8 mouse cellular contexts compared by ENCODE assay signal in genomic region chr3:95893606-95894316, GRCm38 (mm10). TPM values are rescaled to one million over a fixed set of nuclear protein-coding genes. Genes with fewer than 3 reads are reported as not detected.
DNase-seq lines count a peak whose midpoint lies in the region; ATAC-seq and TF ChIP-seq lines count a peak whose summit lies in the region.
"Not testable (repeated sequence)": the region's sequence is repeated elsewhere in the genome, so short reads cannot be mapped to it uniquely, and the experiment has no call there.

Gene Aph1a, plus strand, starts transcription at chr3:95893969.

- WGBS in hindbrain, postnatal 0 days: under 1% methylated on average over 25 of the region's 43 CpGs

- H3K27ac ChIP-seq in gastrocnemius, adult 2 months: peak within 1 kb of the TSS; percentile 94
- H3K27ac ChIP-seq in hindbrain, postnatal 0 days: peak within 1 kb of the TSS; percentile 80

- H3K4me2 ChIP-seq in hindbrain, postnatal 0 days (ENCODE audit: low read depth, low read length): peak within 1 kb of the TSS; percentile 70

- H3K4me1 ChIP-seq in hindbrain, postnatal 0 days (ENCODE audit: insufficient read depth, low read length): not testable (repeated sequence)
- peaks cover 53% of the 10 kb centered on the region for H3K4me1 ChIP-seq in megakaryocyte, embryonic 14.5 days

- not testable (repeated sequence) for H3K36me3 ChIP-seq in hindbrain, postnatal 0 days (ENCODE audit: insufficient read depth, low read length)
- peaks cover 15% of the 10 kb centered on the region for H3K36me3 ChIP-seq in megakaryocyte, embryonic 14.5 days (replicated peaks; ENCODE audit: low read length)

- DNase-seq in WW6 (ENCODE audit: low read depth, low spot score): peak; percentile 89
- DNase-seq in cerebellum, postnatal 4 days (ENCODE audit: low spot score in 2 of 2): peak; percentile 80 to 90
- DNase-seq in gastrocnemius, adult 2 months: peak; percentile 97
- peak; percentile 98 for DNase-seq in hindbrain, postnatal 0 days (ENCODE audit: low spot score)
- DNase-seq in left cerebral cortex, adult 8-10 months (ENCODE audit: low spot score in 2 of 2): peak; percentile 86 to 98
- peak; percentile 98 to 99 for DNase-seq in right cerebral cortex, postnatal 10 days (ENCODE audit: low spot score in 2 of 2)
- peak; percentile 85 for DNase-seq in urinary bladder, postnatal 25 days (ENCODE audit: low spot score)

- ATAC-seq in hindbrain, postnatal 0 days: peak; percentile 98

- intact Hi-C loops in gastrocnemius, adult 2 months (cut with DNase I): not testable (repeated sequence)

- H3K9ac ChIP-seq in hindbrain, postnatal 0 days (replicated peaks; ENCODE audit: low read length): peak within 1 kb of the TSS; percentile 64

- TF ChIP-seq CTCF in gastrocnemius, adult 2 months (IDR thresholded peaks at IDR 0.05); hindbrain, postnatal 0 days (IDR thresholded peaks at IDR 0.05; ENCODE audit: low read depth): not testable (repeated sequence)

- not testable (repeated sequence) for H3K9me3 ChIP-seq in hindbrain, postnatal 0 days (ENCODE audit: low read length); megakaryocyte, embryonic 14.5 days

- not testable (repeated sequence) for H3K27me3 ChIP-seq in hindbrain, postnatal 0 days (ENCODE audit: insufficient read depth, low read length); megakaryocyte, embryonic 14.5 days (replicated peaks)

- peak within 1 kb of the TSS; percentile 74 for H3K4me3 ChIP-seq in gastrocnemius, adult 2 months
- peak within 1 kb of the TSS; percentile 67 for H3K4me3 ChIP-seq in hindbrain, postnatal 0 days (ENCODE audit: low read length)
- H3K4me3 ChIP-seq in megakaryocyte, embryonic 14.5 days (replicated peaks): peak within 1 kb of the TSS; percentile 94

RNA-seq across cellular contexts. Expression of gene Aph1a, which starts in this region (rescaled TPM):
- total RNA-seq in gastrocnemius, adult 2 months (2021): 10 to 100 TPM; 41.0 to 50.3 TPM
- total RNA-seq in hindbrain, postnatal 0 days (2014; rRNA removed): 75.9 and 99.4 TPM in 2 replicates
- polyA plus RNA-seq in hindbrain, postnatal 0 days (2015; fragmentation: Nextera tagmentation; extraction: Ambion mirVana): 41.1 and 42.2 TPM in 2 replicates
- 10 to 100 TPM; 65.4 to 77.7 (median 72.4) TPM for total RNA-seq in left cerebral cortex, adult 8-10 months (2022)
- 39.8 and 61.7 TPM in 2 replicates for polyA plus RNA-seq in megakaryocyte, embryonic 14.5 days (2012; ENCODE audit: insufficient read depth, low replicate concordance)

Comparison
In these comparisons a context has a peak if more than half of its experiments do, and no peak if none do; other contexts are left out.
1. Peak in every context shown above with its lines: DNase-seq, ATAC-seq, H3K4me3 ChIP-seq and H3K27ac ChIP-seq.